Mouse (Mus musculus) hindbrain, embryonic 16.5 days (tissue): ENCODE data around the gene Atrip. TPM values are rescaled to one million over a fixed set of nuclear protein-coding genes. Genes with fewer than 3 reads are reported as not detected.

Source experiments
- ATAC-seq: fragments of 200-750 bp; cut with Nextera tagmentation; 2 replicates; pipeline ENCODE4 v1.8.0; 2017; ENCODE audit warnings: moderate TSS enrichment, moderate library complexity
- H3K27ac ChIP-seq: fragments of 300-500 bp; sonication (generic); 2 replicates; pipeline ENCODE4 v1.5.1; 2014; ENCODE audit warnings: low read depth, mild to moderate bottlenecking, control low read depth, low read length, moderate library complexity
- H3K27me3 ChIP-seq: fragments of 300-500 bp; sonication (generic); replicated peaks from 2 replicates; pipeline ENCODE4 v1.6.1; 2014; ENCODE audit warnings: low read length; ENCODE audit not compliant: control insufficient read depth, insufficient read depth
- H3K36me3 ChIP-seq: fragments of 300-500 bp; sonication (generic); 2 replicates; pipeline ENCODE4 v1.6.1; 2014; ENCODE audit warnings: mild to moderate bottlenecking, low read length, moderate library complexity, mixed read lengths; ENCODE audit not compliant: control insufficient read depth, insufficient read depth
- H3K4me1 ChIP-seq: fragments of 300-500 bp; sonication (generic); 2 replicates; pipeline ENCODE4 v1.6.1; 2014; ENCODE audit warnings: low read depth, low read length; ENCODE audit not compliant: control insufficient read depth, insufficient read depth
- H3K4me2 ChIP-seq: fragments of 300-500 bp; sonication (generic); 2 replicates; pipeline ENCODE4 v1.6.1; 2014; ENCODE audit warnings: mild to moderate bottlenecking, low read length, control low read depth, moderate library complexity
- H3K4me3 ChIP-seq: fragments of 300-500 bp; sonication (generic); 2 replicates; pipeline ENCODE4 v1.5.1; 2014; ENCODE audit warnings: mild to moderate bottlenecking, low read length, control low read depth, moderate library complexity
- H3K9ac ChIP-seq: fragments of 300-500 bp; sonication (generic); 2 replicates; pipeline ENCODE4 v1.6.1; 2014; ENCODE audit warnings: low read depth, mild to moderate bottlenecking, control low read depth, low read length, moderate library complexity
- H3K9me3 ChIP-seq: fragments of 300-500 bp; sonication (generic); 2 replicates; pipeline ENCODE4 v1.6.1; 2014; ENCODE audit warnings: mild to moderate bottlenecking, low read length, moderate library complexity; ENCODE audit not compliant: control insufficient read depth
- WGBS: fragments of 180-500 bp; shearing (Covaris S2); extraction: QIAGEN DNeasy Blood & Tissue Kit; methylation state at CpG from one replicate; pipeline ENCODE4 v1.1.7; 2014; 5-methylcytosine and 5-hydroxymethylcytosine counted together
- polyA plus RNA-seq: library from polyadenylated mRNA; unstranded; fragments of >200 nt; fragmentation: Nextera tagmentation; extraction: Ambion mirVana; gene quantifications from 2 replicates; pipeline ENCODE4 v1.2.1, GENCODE M21; 2015

Gene Atrip
- polyA plus RNA-seq, 1 experiment from 2014 or later = 31.8 TPM

- 0 out of 2 replicates have a peak, but pooled peaks cover 3% of the 10 kb centered on the region for H3K36me3 ChIP-seq
- H3K4me2 ChIP-seq = peak within 1 kb of the TSS; percentile 73
- peak; percentile 98 for ATAC-seq
- H3K9me3 ChIP-seq = no peaks in the 10 kb centered on the region
- H3K27me3 ChIP-seq = no peaks in the 10 kb centered on the region
- WGBS = under 1% methylated on average over 37 of the region's 37 CpGs
- H3K27ac ChIP-seq = peak within 1 kb of the TSS; percentile 73
- peak within 1 kb of the TSS; percentile 79 for H3K9ac ChIP-seq
- peaks cover 18% of the 10 kb centered on the region for H3K4me1 ChIP-seq
- peak within 1 kb of the TSS; percentile 63 for H3K4me3 ChIP-seq
Observed at GRCm38 (mm10) chr9:109082124-109082800, 8.3 kb upstream of the Atrip start, which contains the start of the genes Ccdc51 and Tma7. Gene Ccdc51 (plus strand): TSS chr9:109082493. Gene Tma7 (minus strand): TSS chr9:109082587.

- 10% methylated on average over 11 of the region's 11 CpGs for WGBS
- ATAC-seq = peak; percentile 24; the same call in 1 of the 2 replicates
Observed at GRCm38 (mm10) chr9:109081749-109082123, 7.8 kb upstream of the Atrip start.

GRCm38 (mm10) chr9:109080516-109080915, 6.6 kb upstream of the Atrip start:
- WGBS = 96% methylated on average over 3 of the region's 3 CpGs
- no peak overlapping the region for H3K27ac ChIP-seq
- 0 out of 2 replicates have a peak, but pooled peaks cover 3% of the 10 kb centered on the region for H3K36me3 ChIP-seq
- H3K4me2 ChIP-seq = no peak overlapping the region; the same call in 1 of the 2 replicates
- no peak for ATAC-seq
- H3K4me1 ChIP-seq = peaks cover 18% of the 10 kb centered on the region
- H3K9ac ChIP-seq = no peak overlapping the region
- no peak overlapping the region for H3K4me3 ChIP-seq
- no peaks in the 10 kb centered on the region for H3K27me3 ChIP-seq
- no peaks in the 10 kb centered on the region for H3K9me3 ChIP-seq

More at GRCm38 (mm10) chr9:109081749-109082123, 7.8 kb upstream of the Atrip start:
- Histone ChIP-seq H3K9me3 (no peaks in the 10 kb centered on the region), H3K27ac (peak overlapping the region; percentile 73), H3K4me1 (peaks cover 18% of the 10 kb centered on the region), H3K36me3 (0 out of 2 replicates have a peak, but pooled peaks cover 3% of the 10 kb centered on the region), H3K27me3 (no peaks in the 10 kb centered on the region), H3K4me3 (peak overlapping the region; percentile 63), H3K4me2 (peak overlapping the region; percentile 73), H3K9ac (peak overlapping the region; percentile 79)

GRCm38 (mm10) chr9:109068095-109068735, 5.7 kb downstream of the Atrip start:
- ATAC-seq = no peak
- H3K4me1 ChIP-seq = peaks cover 12% of the 10 kb centered on the region
- H3K27me3 ChIP-seq = no peaks in the 10 kb centered on the region
- H3K9me3 ChIP-seq = no peaks in the 10 kb centered on the region
- no peak overlapping the region for H3K27ac ChIP-seq
- H3K9ac ChIP-seq = no peak overlapping the region
- H3K4me2 ChIP-seq = no peak overlapping the region
- H3K4me3 ChIP-seq = no peak overlapping the region
- WGBS = 92% methylated on average over 3 of the region's 3 CpGs
- peaks cover 45% of the 10 kb centered on the region for H3K36me3 ChIP-seq

- no peaks in the 10 kb centered on the region for H3K9me3 ChIP-seq
- H3K4me1 ChIP-seq = peaks cover 15% of the 10 kb centered on the region
- WGBS = 91% methylated on average over 5 of the region's 5 CpGs
- no peak overlapping the region for H3K4me2 ChIP-seq
- no peak overlapping the region for H3K27ac ChIP-seq
- H3K9ac ChIP-seq = no peak overlapping the region
- peaks cover 44% of the 10 kb centered on the region for H3K36me3 ChIP-seq
- H3K4me3 ChIP-seq = no peak overlapping the region
- H3K27me3 ChIP-seq = no peaks in the 10 kb centered on the region
- no peak for ATAC-seq
Observed at GRCm38 (mm10) chr9:109060898-109061295, 13.0 kb downstream of the Atrip start.

GRCm38 (mm10) chr9:109060184-109060897, 13.6 kb downstream of the Atrip start:
- H3K9ac ChIP-seq = no peak overlapping the region
- H3K36me3 ChIP-seq = peaks cover 38% of the 10 kb centered on the region
- no peak for ATAC-seq

GRCm38 (mm10) chr9:109059136-109059903, 14.6 kb downstream of the Atrip start, which contains the start of gene Trex1:
Gene Trex1 (minus strand): TSS chr9:109059734.
- H3K4me3 ChIP-seq = peak within 1 kb of the TSS; percentile 39
- H3K4me2 ChIP-seq = peak within 1 kb of the TSS; percentile 71
- peaks cover 23% of the 10 kb centered on the region for H3K4me1 ChIP-seq
- no peaks in the 10 kb centered on the region for H3K27me3 ChIP-seq
- WGBS = 27% methylated on average over 15 of the region's 15 CpGs
- H3K36me3 ChIP-seq = peaks cover 30% of the 10 kb centered on the region
- peak within 1 kb of the TSS; percentile 78 for H3K27ac ChIP-seq
- H3K9ac ChIP-seq = peak within 1 kb of the TSS; percentile 59
- ATAC-seq = peak; percentile 71
- H3K9me3 ChIP-seq = no peaks in the 10 kb centered on the region

More at GRCm38 (mm10) chr9:109060184-109060897, 13.6 kb downstream of the Atrip start:
- Histone ChIP-seq H3K4me1 (peaks cover 16% of the 10 kb centered on the region), H3K4me2 (no peak overlapping the region), H3K27ac (no peak overlapping the region), H3K4me3 (no peak overlapping the region), H3K27me3 (no peaks in the 10 kb centered on the region), H3K9me3 (no peaks in the 10 kb centered on the region)
- WGBS = 90% methylated on average over 16 of the region's 16 CpGs

GRCm38 (mm10) chr9:109058006-109058765, 15.7 kb downstream of the Atrip start:
- WGBS = 93% methylated on average over 19 of the region's 19 CpGs
- peaks cover 23% of the 10 kb centered on the region for H3K36me3 ChIP-seq
- H3K9ac ChIP-seq = no peak overlapping the region
- no peak overlapping the region for H3K4me3 ChIP-seq
- no peak overlapping the region for H3K27ac ChIP-seq
- H3K4me2 ChIP-seq = peak overlapping the region; percentile 71; the same call in 1 of the 2 replicates
- H3K4me1 ChIP-seq = peaks cover 23% of the 10 kb centered on the region
- no peaks in the 10 kb centered on the region for H3K9me3 ChIP-seq
- ATAC-seq = no peak
- H3K27me3 ChIP-seq = no peaks in the 10 kb centered on the region
